Mouse (Mus musculus): ENCODE data around the gene 4921536K21Rik.

Gene 4921536K21Rik

GRCm38 (mm10) chr11:3894406-3895281, at the start of gene 4921536K21Rik, which contains the start of gene Dusp18:
Gene 4921536K21Rik (minus strand): TSS chr11:3895098.
Gene Dusp18 (plus strand): TSS chr11:3895240.
- in situ Hi-C loops (cut with MseI, MboI): no loop called here

- in situ Hi-C loops (cut with MseI, MboI): no loop called here
Observed at GRCm38 (mm10) chr11:3941371-3941770, 46.5 kb upstream of the 4921536K21Rik start.

- in situ Hi-C loops (cut with MseI, MboI): no loop called here
Observed at GRCm38 (mm10) chr11:3937321-3937874, 42.5 kb upstream of the 4921536K21Rik start.

GRCm38 (mm10) chr11:3936318-3936717, 41.4 kb upstream of the 4921536K21Rik start:
- in situ Hi-C loops (cut with MseI, MboI): no loop called here

GRCm38 (mm10) chr11:3935135-3935534, 40.2 kb upstream of the 4921536K21Rik start:
- in situ Hi-C loops (cut with MseI, MboI): no loop called here

GRCm38 (mm10) chr11:3933756-3934285, 38.9 kb upstream of the 4921536K21Rik start:
- in situ Hi-C loops (cut with MseI, MboI): no loop called here

DNA sequence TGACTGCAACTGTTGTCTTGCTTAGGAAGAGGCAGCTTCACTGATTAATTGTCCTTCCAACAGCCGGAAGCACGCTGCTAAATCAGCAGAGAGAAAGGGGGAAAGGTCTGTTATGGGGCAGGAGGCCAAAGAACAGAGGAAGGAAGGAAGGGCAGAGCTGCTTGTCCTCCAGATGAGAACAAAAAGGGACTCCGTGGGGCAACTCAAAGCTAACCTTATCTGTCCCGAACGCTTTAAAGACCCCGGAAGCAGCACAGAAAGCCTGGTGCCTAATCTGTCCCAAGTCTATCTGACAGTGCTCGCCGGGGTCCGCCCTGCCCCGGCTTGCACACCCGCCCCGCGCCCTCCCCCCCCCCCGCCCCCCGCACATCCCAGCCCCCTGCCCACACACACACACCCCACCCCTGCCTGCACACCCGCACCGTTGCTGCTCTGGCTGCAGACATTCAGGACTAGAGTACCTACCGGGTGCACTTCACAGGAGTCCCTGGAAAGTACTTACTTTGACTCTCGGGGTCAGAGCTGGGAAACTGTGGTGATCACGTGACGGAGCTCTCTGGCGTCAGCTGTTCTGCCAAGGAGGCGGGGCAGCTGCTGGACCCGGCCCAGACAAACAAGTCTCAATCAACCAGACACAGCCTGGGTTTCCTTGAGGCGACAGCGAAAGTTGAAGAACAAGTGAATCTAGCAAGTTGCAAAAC, 36.8 kb upstream of the 4921536K21Rik start, which contains the start of gene Tcn2:
Tcn2 (minus strand) TSS at position 649 of the 701 bp plus-strand sequence.
- in situ Hi-C loops (cut with MseI, MboI): no loop called here

- in situ Hi-C loops (cut with MseI, MboI): no loop called here
Observed at GRCm38 (mm10) chr11:3930931-3931330, 36.0 kb upstream of the 4921536K21Rik start.

- in situ Hi-C loops (cut with MseI, MboI): no loop called here
Observed at GRCm38 (mm10) chr11:3930019-3930418, 35.1 kb upstream of the 4921536K21Rik start.

GRCm38 (mm10) chr11:3925916-3926315, 31.0 kb upstream of the 4921536K21Rik start:
- in situ Hi-C loops (cut with MseI, MboI): no loop called here

- in situ Hi-C loops (cut with MseI, MboI): no loop called here
Observed at GRCm38 (mm10) chr11:3922731-3923130, 27.8 kb upstream of the 4921536K21Rik start.

DNA sequence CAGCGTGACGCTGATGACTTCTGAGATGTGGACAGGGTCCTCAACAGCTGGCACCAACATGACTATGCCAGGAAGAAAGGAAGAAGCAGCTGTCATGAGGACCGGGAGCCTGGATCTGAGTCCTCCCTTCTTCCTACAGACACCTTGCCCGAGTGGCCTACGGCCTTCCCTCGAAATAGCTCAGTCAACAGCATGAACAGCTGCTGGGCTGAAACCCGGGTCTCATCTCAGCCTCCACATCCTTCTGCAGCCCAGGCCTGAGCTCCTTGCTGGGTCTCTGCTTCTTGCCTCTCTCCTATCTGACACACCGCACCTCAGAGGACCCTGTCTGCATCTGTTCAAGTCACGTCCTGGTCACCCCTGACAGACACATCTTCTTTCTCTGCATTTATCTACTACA, 27.2 kb upstream of the 4921536K21Rik start:
- in situ Hi-C loops (cut with MseI, MboI): no loop called here

GRCm38 (mm10) chr11:3921281-3921850, 26.5 kb upstream of the 4921536K21Rik start:
- in situ Hi-C loops (cut with MseI, MboI): no loop called here

- in situ Hi-C loops (cut with MseI, MboI): no loop called here
Observed at GRCm38 (mm10) chr11:3920476-3920875, 25.6 kb upstream of the 4921536K21Rik start.

DNA sequence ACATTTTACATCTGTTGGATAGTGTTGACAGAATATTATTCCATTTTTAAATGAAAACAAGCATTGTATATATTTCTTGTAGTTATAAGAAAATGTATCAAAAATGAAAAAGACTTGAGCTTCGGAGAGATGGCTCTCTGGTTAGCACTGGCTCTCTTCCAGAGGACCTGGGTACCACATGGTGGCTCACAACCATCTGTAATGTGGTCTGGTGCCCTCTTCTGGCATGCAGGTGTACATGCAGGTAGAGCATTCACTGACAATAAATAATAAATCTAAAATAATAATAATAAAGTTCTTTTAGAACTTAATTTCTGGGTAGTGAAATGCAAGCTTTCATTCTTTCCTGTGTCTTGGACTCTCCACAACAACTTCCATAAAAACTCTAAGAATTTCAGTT, 23.8 kb upstream of the 4921536K21Rik start:
- in situ Hi-C loops (cut with MseI, MboI): no loop called here

DNA sequence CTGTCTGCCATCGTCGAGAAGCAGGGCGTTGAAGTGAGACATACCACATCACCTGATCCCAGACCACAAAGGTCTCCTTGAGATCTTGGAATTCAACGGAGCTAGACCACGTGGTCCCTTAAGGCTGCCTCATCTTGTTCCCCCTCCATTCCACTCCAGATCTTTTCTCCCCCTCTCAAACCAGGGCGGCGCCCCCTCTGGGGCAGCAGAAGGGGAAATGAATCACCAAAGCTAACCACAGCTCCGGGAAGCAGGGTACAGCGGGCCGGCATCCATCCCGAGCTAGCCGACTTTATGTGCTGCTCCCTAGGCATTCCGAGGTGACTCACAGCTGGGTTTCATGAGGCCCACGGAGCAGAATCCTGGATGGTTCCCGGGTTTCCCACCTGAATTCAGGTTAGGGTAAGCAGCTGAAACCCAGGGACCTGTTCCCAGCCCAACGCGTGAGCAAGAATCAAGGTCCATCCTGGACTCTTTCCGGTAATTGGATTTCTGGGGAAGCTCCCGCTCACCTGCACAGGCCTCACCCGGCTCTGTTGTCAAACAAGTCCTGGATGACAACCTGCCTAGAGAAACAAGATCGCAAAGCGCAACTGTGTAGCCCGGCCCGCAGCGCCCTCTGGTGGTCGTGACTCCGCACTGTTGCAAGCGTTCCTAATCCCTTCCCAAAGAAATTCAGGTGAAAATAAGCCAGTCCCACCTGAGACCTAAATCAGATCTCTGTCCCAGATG, 19.4 kb upstream of the 4921536K21Rik start, which contains the start of gene Slc35e4:
Slc35e4 (minus strand) TSS at position 556 of the 732 bp plus-strand sequence.
- in situ Hi-C loops (cut with MseI, MboI): no loop called here

DNA sequence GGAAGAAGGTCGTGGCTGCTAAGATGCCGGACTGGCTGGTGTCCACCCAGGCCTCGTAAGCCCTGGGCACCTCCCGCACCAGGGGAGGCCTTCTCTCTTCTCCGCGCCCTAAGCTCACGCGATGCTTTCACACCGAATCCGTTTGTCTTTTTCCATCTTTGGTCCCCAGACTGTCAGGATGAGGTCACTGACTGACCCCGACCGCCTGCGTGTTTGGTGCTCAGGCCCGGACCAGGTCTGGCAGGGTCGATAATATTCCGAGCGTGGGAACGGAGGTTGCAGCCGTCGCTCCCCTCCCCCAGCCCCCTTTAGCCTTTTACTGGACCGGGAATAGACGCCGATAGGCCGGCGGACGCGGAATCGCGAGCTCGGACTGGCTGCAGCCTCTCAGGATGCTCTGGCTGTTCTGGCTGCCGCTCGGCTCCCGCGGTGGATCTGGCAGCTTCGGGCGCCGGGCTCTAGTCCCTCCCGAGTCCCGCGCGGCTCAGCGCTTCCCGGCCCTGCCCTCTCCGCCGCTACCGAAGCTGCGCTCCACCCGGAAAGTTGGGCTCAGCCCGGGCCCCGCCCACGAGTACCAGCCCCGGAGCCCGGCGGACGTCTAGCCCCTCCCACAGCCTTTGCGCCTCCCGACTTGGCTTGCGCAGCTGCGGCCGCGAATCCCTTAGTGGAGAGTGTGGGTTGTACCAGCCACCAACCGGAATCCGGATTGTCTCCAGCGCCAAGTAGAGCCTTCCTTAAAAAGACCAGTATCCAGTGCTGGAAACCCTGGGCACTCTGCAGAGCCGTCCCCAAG, 18.6 kb upstream of the 4921536K21Rik start:
- in situ Hi-C loops (cut with MseI, MboI): no loop called here

GRCm38 (mm10) chr11:3912875-3913271, 18.0 kb upstream of the 4921536K21Rik start:
- in situ Hi-C loops (cut with MseI, MboI): no loop called here

- in situ Hi-C loops (cut with MseI, MboI): no loop called here
Observed at GRCm38 (mm10) chr11:3912100-3912874, 17.4 kb upstream of the 4921536K21Rik start.
